Mouse (Mus musculus): ENCODE data around the gene Gm44965. TPM values are rescaled to one million over a fixed set of nuclear protein-coding genes. Genes with fewer than 3 reads are reported as not detected.
A peak's percentile ranks its signal among the peaks of the same experiment; 100 is the strongest.

Gene Gm44965
- total RNA-seq, 2 experiments from 2014 or later = not detected

DNA sequence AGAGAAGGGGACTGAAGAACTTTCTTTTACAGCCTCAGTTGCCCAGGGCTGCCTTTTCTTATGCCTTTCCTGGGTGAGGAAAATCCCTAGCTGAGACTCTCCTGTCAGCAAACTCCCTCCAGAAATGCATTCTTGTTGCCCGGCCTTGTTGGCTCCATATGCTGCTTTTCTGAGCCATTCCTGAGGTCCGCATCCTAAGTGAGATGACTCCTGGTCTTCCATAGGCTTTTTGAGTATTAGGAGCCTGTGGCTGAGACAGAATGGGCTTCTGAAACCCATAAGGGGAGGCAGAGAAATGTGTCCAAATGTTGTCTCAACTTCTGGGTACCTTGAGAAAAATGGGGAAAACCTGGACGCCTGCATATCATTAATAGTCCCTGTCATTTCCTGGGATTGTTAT, 19.8 kb upstream of the Gm44965 start:
- no peak for ATAC-seq (replicated peaks; ENCODE audit: low FRiP score, poor library complexity, severe bottlenecking)

DNA sequence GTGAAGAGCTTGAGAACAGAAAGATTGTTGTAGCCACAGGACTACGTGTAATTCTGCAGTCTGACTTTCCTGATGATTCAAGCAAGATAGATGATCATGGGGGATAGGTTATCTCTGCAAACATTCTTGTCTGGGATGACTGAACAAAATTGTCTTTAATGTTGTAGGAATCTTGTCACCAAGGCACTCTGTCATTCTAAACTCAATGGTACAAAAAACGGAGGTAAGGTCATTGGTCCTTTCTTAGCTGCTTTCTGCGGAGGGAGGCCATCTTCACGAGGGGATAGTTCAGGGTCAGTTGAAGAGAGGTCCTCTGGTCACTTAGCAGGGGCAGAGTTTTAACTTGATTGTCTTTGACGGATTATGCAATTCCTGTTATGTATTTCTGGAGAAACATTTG, 15.0 kb upstream of the Gm44965 start:
- ATAC-seq (replicated peaks; ENCODE audit: low FRiP score, poor library complexity, severe bottlenecking) = no peak

DNA sequence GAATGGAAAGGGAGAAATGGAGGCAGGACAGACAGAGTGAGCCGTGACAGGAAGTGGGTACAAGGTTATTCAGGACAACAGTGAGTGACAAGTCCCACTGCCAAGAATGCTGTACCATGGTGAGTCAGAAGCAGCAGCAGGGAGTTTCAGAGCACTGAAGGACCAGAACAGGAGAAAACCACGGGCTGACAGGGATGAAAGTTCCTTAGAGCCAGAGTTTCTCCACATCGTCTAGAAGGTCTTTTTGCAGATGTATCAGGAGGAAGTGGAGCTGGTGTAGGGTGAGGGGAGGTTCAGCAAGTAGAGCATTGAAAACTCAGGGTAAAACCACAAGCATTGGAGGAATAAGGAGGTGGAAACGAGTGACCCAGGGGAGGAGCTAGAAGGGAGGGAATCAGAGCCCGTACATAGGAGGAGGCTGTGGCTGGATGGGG, 14.5 kb upstream of the Gm44965 start:
- ATAC-seq (replicated peaks; ENCODE audit: low FRiP score, poor library complexity, severe bottlenecking) = no peak

DNA sequence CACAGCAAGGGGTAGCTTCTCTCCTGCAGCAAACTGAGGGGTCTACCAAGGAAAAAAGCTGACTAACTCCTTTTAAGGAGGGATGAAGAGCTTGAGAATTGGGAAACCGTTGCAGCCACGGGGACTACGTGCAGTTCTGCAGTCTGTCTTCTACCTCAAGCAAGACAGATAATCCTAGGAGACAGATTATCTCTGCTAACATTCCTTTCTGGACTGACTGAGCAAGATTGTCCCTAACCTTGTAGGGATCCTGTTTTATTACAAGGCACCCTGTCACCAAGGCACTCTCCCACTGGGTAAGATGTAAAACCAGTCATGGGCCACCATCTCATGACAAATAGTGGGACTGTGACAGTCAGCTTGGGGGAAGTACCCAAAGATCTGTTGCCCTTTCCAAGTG, 12.5 kb upstream of the Gm44965 start:
- no peak for ATAC-seq (replicated peaks; ENCODE audit: low FRiP score, poor library complexity, severe bottlenecking)

DNA sequence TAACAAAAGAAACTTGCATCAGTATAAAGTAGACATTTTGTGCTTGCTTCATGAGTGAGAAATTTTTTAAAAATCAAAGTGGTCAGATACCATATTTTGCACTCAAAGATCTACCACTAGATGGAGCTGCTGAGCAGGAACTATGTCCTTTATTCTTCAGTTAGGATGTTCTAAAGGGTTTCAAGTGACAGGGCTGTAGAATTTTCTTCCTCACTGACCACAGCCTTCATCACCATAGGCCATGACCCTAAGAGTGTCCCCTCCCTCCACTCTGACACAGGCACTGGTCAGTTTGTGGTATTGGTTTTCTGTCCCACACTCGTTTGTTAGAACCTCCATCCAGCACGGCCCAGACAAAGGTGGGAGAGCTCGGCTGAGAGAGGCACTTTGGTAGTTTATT, 11.7 kb upstream of the Gm44965 start:
- ATAC-seq (replicated peaks; ENCODE audit: low FRiP score, poor library complexity, severe bottlenecking) = no peak; the same call in 1 of the 2 replicates

DNA sequence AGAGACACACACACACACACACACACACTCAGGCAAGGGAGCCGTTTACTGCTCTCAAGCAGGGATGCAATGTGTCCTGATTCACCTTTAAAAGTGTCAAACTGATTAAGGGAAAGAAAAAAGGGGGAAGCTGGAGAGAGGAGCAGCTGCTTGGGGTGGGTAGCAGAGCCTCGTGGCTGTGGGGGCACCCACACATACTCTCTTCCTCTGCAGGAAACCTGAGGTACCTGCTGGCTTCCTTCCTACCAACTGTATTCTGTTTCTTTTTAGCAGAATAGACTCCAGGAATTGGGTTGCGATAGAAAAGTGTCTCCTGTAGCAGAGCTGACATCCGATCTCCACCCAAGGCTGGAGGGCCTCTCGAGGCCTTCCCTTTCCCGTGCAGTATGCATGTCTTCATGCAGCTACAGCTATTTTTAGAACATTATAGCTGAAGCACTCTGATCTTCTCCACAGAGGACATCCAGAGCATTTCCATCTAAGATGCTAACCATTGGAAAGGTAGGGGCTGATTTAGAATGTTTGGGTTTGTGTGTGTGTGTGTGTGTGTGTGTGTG, 4.5 kb upstream of the Gm44965 start, which contains the start of gene Gm45021:
TSS of gene Gm45021 (plus strand) at position 417 of the 557 bp plus-strand sequence.
- no peak for ATAC-seq (replicated peaks; ENCODE audit: low FRiP score, poor library complexity, severe bottlenecking)

DNA sequence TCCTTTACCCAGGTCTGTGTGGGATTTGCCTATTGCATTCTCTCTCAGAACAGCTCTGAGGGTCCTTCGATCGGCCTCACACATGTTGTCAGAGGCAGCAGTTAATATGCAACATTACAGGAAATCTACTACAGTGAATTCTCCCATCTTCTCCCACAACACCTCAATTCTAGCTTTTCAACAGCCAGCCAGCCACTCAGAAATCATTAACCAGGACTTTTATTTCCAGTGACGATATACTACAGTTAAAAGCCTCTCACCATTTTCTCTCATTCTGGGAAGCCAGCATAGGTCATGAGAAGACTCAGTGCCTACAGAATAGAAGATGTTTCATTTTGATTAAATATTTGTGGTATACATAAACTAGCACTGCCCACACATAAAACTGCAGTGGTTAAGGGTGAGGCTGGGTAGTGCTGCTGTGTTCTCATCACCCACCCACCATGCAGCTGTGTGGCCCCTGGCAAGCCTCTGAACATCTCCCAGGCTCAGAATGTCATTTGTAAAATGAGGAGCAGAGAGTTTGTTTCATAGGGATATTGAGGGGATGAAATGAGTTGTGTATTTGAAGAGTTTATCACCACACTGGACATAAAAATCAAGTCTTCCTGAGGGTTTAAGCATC, 2.4 kb upstream of the Gm44965 start:
- no peak for ATAC-seq (replicated peaks; ENCODE audit: low FRiP score, poor library complexity, severe bottlenecking)

DNA sequence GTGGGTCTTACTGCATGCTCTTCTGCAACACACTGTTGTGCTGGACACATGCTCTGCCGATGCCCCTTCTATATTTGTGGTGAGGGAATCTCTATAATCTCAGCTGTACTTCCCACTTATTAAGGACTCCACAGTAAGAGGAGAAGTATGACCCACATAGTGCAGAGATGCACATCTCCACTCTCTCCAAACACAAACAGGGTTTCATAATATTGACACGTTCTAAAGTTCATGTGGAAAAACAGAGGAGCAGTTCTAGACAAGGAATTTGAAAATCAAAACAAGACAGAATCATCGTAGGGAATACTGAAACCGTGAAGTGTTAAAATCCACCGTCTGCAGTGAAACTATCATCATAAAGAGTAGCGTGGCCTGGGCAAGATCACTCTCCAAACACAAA, 1.9 kb upstream of the Gm44965 start:
- no peak for ATAC-seq (replicated peaks; ENCODE audit: low FRiP score, poor library complexity, severe bottlenecking)

DNA sequence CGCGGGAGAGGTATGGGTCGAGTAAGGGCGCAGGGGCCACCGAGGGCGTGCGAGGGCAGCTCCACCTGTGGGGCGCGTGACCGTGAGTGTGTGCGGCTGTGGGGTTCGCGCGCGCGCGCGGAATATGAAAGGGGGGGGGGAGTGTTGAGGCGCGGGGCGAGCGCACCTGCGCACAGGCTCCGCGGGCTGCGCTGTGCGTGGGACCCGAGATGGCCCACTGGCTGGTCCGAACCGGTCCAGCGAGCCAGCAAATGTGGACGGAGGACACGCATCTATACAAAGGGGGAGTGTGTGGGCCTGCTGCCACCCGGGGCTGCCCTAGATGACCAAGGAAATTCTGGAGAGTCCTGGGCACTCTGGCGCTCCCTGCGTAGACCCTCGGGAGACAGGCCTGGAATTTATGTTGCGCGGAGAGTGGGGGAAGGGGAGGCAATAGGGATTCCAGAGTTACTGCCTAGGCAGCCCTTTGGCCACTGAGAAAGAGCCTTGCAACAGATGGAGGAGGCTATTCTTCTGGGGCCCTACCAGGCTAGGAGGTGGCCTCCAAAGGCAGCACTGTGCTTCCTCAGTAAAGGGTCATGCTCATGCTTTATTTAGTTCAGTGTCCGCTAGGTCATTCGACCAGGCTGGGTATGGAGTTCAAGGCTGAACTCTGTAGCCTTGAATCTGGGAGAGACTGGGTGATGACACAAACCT, 450 bp downstream of the Gm44965 start:
- no peak for ATAC-seq (replicated peaks; ENCODE audit: low FRiP score, poor library complexity, severe bottlenecking)

DNA sequence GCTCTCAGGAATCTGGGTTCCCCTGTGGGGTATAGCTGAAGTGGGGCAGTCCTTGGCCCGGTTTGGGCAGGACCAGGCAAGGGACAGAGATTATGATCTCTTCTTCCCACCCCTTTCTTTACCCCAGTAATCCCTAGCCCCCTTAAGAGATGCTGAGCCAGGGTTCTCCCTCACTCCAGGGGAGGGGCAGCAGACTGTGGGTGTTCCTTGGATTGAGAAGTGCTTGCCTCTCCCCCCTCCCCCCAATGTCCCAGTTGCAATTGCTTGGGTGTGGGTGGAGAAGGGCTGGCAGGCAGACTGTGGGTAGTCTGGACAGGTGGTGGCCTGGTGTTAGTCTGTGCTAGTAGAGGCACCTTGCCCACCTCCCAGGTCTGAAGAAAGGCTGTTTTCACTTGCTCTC, 1.5 kb downstream of the Gm44965 start:
- no peak for ATAC-seq (replicated peaks; ENCODE audit: low FRiP score, poor library complexity, severe bottlenecking)

DNA sequence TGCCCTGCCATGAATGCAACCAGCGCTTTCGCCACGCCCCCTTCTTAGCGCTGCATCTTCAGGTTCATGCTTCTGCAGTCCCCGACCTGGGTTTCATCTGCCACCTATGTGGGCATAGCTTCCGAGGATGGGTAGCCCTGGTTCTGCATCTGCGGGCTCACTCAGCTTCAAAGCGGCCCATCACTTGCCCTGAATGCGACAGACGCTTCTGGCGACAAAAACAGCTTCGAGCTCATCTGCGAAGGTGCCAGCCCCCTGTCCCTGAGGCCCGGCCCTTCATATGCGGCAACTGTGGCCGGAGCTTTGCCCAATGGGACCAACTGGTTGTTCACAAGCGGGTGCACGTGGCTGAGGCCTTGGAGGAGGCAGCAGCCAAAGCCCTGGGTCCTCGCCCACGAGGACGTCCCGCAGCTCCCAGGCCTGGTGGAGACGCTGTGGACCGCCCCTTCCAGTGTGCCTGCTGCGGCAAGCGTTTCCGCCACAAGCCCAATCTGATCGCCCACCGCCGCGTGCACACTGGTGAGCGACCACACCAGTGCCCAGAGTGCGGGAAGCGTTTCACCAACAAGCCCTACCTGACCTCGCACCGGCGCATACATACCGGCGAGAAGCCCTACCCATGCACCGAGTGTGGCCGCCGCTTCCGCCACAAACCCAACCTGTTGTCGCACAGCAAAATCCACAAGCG, 2.9 kb downstream of the Gm44965 start:
- ATAC-seq (replicated peaks; ENCODE audit: low FRiP score, poor library complexity, severe bottlenecking) = no peak

DNA sequence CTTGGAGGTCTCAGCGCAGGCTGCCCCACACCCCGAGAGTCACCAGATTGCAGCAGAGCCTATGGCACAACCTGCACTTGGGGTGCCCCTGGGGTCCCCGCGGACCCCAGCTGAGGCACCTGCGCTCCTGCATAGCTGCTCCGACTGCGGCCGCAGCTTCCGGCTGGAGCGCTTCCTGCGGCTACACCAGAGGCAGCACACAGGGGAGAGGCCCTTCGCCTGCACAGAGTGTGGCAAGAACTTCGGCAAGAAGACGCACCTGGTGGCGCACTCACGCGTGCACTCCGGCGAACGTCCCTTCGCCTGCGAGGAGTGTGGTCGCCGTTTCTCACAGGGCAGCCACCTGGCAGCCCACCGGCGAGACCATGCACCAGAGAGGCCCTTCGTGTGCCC, 3.5 kb downstream of the Gm44965 start:
- no peak for ATAC-seq (replicated peaks; ENCODE audit: low FRiP score, poor library complexity, severe bottlenecking)

DNA sequence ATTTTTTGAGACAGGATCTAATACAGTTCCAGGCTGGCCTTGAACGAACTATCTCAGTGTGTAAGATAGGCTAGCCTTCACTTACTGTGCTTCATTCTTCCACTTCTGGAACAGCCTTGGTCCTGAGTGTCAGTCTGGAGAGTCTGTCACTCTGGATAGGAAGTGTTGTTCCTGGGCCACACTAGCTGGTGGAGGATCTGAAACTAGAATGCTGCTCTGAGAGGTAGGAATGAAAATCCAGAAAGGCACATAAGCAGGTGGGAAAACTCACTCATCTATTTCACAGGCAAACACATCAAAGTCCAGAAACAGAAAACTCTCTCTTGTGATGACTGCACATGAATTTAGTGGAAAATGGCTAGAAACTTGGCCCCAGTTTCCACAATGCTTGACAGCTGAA, 6.9 kb downstream of the Gm44965 start:
- ATAC-seq (replicated peaks; ENCODE audit: low FRiP score, poor library complexity, severe bottlenecking) = no peak

DNA sequence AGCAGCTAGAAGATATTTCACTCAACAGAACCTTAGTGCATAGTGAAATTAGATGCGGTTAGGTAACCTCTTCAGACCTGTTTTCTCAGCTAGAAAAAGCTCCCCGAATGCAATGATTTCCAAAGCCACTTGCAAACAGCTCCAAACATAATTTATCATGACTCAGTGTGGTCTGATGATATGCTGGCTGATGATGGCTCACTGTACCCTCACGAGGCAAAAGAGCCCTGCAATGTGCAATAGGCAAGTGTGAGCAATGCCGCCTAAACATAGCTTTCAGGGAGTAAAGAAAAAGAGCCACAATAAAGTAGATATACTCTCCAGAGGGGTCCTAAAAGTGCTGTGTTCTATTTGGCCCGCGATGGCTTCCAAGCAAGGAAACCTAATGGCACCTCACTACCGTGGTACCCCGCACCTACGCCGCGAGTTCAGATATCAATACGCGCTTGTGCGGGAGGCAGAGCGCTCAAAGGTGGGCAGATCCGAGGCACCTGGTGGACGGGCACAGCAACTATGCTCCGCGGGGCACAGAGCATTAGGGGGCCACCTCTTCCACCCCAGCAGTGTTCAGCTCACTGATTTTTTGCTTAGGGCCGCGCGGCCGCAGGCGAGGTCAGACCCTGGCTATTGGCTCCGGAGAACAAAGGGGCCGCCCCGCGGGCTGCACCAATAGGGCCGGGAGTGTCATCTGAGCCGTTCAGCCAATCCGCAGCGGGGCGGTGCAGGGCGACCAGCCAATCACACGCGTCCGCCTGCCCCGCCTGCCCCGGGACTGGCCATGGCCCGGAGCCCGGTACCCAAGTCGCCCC, 7.7 kb downstream of the Gm44965 start, which contains the start of gene Zfp775:
TSS of gene Zfp775 (plus strand) at position 793 of the 809 bp plus-strand sequence.
- peak; percentile 99 for ATAC-seq (replicated peaks; ENCODE audit: low FRiP score, poor library complexity, severe bottlenecking)

DNA sequence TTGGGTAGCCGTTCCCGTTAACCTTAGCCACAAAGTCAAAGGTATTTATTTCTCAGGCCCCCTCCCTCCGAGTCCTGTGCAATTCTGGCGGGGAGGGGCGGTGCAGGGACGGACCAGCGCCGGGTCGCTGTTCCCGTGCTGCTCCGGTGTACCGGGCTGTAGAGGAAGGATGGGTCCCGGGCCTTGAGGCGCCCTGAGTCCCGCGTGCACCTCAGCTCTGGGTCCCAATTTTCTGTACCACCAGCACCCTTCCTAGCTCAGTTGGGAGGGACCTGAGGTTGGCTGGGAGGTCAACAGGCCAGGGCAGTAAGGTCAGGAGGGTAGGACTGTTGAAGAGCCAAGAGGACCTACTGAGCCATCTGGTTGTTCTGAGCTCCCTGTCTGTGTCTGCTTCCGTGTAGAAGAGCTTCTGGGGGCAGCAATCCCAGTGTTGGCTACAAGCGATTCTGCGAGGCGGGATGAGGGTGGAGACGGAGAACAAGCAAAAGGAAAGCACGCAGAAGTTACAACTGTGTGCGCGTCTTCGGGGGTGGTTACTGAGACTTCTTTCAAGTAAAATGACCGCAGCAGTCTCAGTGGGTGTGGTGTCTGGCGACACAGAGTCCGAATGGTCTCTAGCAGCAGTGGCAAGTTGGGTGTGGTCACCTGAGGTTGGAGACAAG, 8.5 kb downstream of the Gm44965 start:
- peak; percentile 58 for ATAC-seq (replicated peaks; ENCODE audit: low FRiP score, poor library complexity, severe bottlenecking)

DNA sequence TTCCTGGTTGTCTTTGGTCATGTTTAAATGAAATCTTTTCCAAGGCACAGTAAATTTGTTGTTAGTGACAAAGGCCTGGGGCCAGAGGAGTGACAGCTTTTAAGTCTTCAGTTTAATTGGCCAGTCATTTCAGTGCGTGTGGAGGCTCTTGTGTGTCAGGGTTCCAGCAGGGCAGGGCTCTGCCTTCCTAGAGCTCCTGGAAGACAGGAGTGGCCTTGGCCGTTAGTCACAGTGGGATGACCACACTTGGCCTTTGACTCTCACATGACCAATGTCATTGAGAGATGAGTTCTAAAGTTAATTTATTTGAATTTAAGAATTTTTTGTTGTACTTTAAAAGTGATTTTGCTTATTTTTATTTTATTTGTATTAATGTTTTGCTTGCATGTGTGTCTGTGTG, 14.4 kb downstream of the Gm44965 start:
- ATAC-seq (replicated peaks; ENCODE audit: low FRiP score, poor library complexity, severe bottlenecking) = no peak

DNA sequence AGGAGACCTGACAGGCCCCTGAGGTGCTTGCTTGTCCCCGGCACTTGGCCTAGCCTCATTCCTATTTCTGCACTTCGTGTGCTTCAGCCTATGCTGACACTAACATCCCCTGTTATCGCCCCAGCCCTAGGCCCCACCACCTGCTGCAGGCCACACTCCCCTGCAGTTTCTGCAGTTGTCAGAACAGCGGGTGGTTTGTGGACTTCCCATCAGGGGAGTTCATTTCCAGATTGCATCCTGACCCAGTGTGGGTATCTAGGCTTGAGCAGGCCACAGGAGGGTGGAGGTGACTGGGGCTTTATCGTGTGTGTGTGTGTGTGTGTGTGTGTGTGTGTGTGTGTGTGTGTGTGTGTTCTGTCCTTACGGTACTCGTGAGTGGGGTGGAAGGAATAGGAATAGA, 15.8 kb downstream of the Gm44965 start:
- no peak for ATAC-seq (replicated peaks; ENCODE audit: low FRiP score, poor library complexity, severe bottlenecking)

DNA sequence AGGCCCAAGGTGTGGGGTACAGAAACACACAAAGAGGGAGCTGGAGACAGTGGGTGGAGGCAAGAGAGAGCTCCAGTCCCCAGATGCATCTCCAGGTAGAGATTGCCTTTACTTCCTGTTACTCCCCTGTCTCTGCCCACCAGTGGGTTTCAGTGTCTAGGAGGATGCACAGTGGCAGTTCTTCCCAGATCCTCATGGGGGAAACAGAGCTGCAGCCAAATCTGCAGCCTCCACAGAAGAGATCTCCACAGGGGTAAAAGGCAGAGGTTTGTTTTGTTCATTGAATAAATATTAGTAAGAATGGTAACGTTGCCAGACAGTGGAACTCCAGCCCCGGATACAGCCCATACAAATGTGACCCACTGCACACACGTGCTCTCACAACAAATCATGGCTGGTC, 16.9 kb downstream of the Gm44965 start:
- ATAC-seq (replicated peaks; ENCODE audit: low FRiP score, poor library complexity, severe bottlenecking) = no peak; the same call in 1 of the 2 replicates

DNA sequence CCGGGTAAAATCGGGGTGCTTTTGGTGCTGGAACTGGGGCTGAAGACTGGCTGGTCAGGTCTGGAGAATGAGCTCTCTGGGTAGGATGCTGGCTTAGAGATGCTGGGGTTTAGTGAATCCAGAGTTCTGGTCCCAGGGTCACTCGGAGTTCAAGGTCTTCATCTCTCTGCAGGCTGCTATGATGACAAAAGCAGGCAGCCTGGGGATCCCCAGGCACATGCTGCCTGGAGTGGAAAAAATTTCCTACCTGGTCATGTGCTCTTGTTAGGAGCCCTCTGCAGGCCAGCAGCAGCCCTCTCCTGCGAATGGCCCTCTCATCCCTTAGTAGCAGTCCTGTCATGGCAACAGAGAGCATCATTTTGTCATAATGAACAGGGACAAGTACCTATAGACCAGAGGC, 19.7 kb downstream of the Gm44965 start:
- no peak for ATAC-seq (replicated peaks; ENCODE audit: low FRiP score, poor library complexity, severe bottlenecking)
